Mouse (Mus musculus) limb, embryonic 10.5 days (tissue): ENCODE results near the gene Rapgef4. TPM values are rescaled to one million over a fixed set of nuclear protein-coding genes. Genes with fewer than 3 reads are reported as not detected.

ENCODE experiments used
- DNase-seq: peaks from one replicate; pipeline ENCODE4 v3.0.0-alpha.2; 2017; ENCODE audit warnings: low spot score
- H3K27ac ChIP-seq: fragments of 300-500 bp; sonication (generic); 2 replicates; pipeline ENCODE4 v1.5.1; 2016; ENCODE audit warnings: mild to moderate bottlenecking
- H3K27me3 ChIP-seq: fragments of 300-500 bp; sonication (generic); 2 replicates; pipeline ENCODE4 v1.6.1; 2016; ENCODE audit warnings: low read depth, mild to moderate bottlenecking; ENCODE audit not compliant: poor library complexity, severe bottlenecking
- H3K36me3 ChIP-seq: fragments of 300-500 bp; sonication (generic); 2 replicates; pipeline ENCODE4 v1.6.1; 2016; ENCODE audit warnings: mild to moderate bottlenecking, moderate library complexity
- H3K4me1 ChIP-seq: fragments of 300-500 bp; sonication (generic); 2 replicates; pipeline ENCODE4 v1.6.1; 2016
- H3K4me3 ChIP-seq: fragments of 300-500 bp; sonication (generic); 2 replicates; pipeline ENCODE4 v1.5.1; 2016; ENCODE audit warnings: mild to moderate bottlenecking, moderate library complexity
- H3K9me3 ChIP-seq: fragments of 300-500 bp; sonication (generic); replicated peaks from 2 replicates; pipeline ENCODE4 v1.6.1; 2016; ENCODE audit warnings: mild to moderate bottlenecking
- WGBS: fragments of 180-500 bp; shearing (Covaris S2); methylation state at CpG from one replicate; pipeline ENCODE4 v1.1.7; 2016; 5-methylcytosine and 5-hydroxymethylcytosine counted together
- polyA plus RNA-seq: library from polyadenylated mRNA; unstranded; fragments of >200 nt; fragmentation: Nextera tagmentation; extraction: Ambion mirVana; gene quantifications from 2 replicates; pipeline ENCODE4 v1.2.1, GENCODE M21; 2016

Gene Rapgef4
- polyA plus RNA-seq, 1 experiment from 2014 or later, result 1.6 TPM

GRCm38 (mm10) chr2:71965476-71965875, 15.6 kb upstream of the Rapgef4 start:
- peak; percentile 40 for DNase-seq
- Histone ChIP-seq H3K36me3 (no peaks in the 10 kb centered on the region), H3K4me1 (no peaks in the 10 kb centered on the region; the same call in 1 of the 2 replicates), H3K27ac (no peak overlapping the region), H3K9me3 (no peaks in the 10 kb centered on the region), H3K4me3 (no peak overlapping the region), H3K27me3 (no peaks in the 10 kb centered on the region)
- 83% methylated on average over 4 of the region's 4 CpGs for WGBS

DNA sequence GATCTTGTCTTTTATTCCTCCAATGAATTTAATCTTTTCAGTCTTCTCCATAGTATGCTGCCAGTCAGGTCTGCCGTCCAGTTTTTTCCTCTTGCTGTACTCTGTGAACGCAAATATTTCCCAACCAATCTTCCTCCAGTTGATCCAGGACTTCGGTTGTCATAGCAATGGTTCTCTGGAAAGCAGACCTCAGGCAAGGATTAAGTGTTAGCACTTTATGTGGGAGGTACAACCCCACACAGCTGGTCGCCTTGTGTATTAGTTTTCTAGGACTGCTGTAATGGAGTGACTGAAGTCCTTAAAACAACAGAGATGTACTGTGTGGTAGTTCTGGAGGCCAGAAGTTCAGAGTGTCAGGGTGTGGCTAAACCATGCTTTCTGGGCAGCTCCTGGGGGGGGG, 14.3 kb upstream of the Rapgef4 start:
- Histone ChIP-seq H3K27me3 (no peaks in the 10 kb centered on the region), H3K4me1 (no peaks in the 10 kb centered on the region; the same call in 1 of the 2 replicates), H3K4me3 (no peak overlapping the region), H3K27ac (no peak overlapping the region), H3K9me3 (no peaks in the 10 kb centered on the region), H3K36me3 (no peaks in the 10 kb centered on the region)
- DNase-seq, result no peak
- WGBS, result 73% methylated on average over 4 of the region's 4 CpGs

DNA sequence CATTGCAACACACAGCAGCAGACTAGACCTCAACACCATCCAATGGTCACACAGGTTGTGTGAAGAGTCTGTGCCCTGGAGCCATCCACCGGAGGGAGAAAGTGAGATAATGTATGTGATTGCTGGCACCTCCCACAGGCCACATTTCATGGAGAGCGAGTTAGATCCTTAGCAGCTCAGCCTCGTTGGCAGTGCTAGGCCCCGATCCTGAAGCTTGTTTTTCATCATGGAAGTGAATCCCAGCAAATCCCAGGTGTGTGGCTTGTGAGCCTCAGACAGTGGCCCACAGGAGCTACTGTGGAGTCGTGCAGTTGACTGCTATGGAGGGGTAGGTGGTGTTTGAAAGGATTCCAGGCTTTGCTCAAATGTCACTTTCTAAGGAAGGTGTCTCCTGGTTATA, 13.2 kb upstream of the Rapgef4 start:
- WGBS, result 70% methylated on average over 5 of the region's 5 CpGs
- H3K4me1 ChIP-seq, result no peaks in the 10 kb centered on the region; the same call in 1 of the 2 replicates
- DNase-seq, result no peak
- no peak overlapping the region for H3K27ac ChIP-seq
- no peak overlapping the region for H3K4me3 ChIP-seq
- no peaks in the 10 kb centered on the region for H3K27me3 ChIP-seq
- H3K36me3 ChIP-seq, result no peaks in the 10 kb centered on the region
- H3K9me3 ChIP-seq, result no peaks in the 10 kb centered on the region

GRCm38 (mm10) chr2:71973646-71974045, 7.4 kb upstream of the Rapgef4 start:
- DNase-seq, result no peak
- WGBS, result 72% methylated on average over 3 of the region's 3 CpGs
- H3K27me3 ChIP-seq, result no peaks in the 10 kb centered on the region

GRCm38 (mm10) chr2:71974143-71974846, 6.7 kb upstream of the Rapgef4 start:
- no peak for DNase-seq
- no peaks in the 10 kb centered on the region for H3K9me3 ChIP-seq
- H3K36me3 ChIP-seq, result no peaks in the 10 kb centered on the region
- H3K27ac ChIP-seq, result no peak overlapping the region
- H3K4me3 ChIP-seq, result no peak overlapping the region
- peaks cover 4% of the 10 kb centered on the region; the same call in 1 of the 2 replicates for H3K27me3 ChIP-seq
- WGBS, result 89% methylated on average over 10 of the region's 11 CpGs
- no peaks in the 10 kb centered on the region for H3K4me1 ChIP-seq

More at GRCm38 (mm10) chr2:71973646-71974045, 7.4 kb upstream of the Rapgef4 start:
- Histone ChIP-seq H3K9me3 (no peaks in the 10 kb centered on the region), H3K36me3 (no peaks in the 10 kb centered on the region), H3K4me3 (no peak overlapping the region), H3K4me1 (no peaks in the 10 kb centered on the region), H3K27ac (no peak overlapping the region)

GRCm38 (mm10) chr2:71979981-71980380, 1.1 kb upstream of the Rapgef4 start:
- H3K27me3 ChIP-seq, result peaks cover 50% of the 10 kb centered on the region
- H3K4me1 ChIP-seq, result peaks cover 10% of the 10 kb centered on the region
- no peak for DNase-seq
- no peaks in the 10 kb centered on the region for H3K36me3 ChIP-seq
- no peaks in the 10 kb centered on the region for H3K9me3 ChIP-seq
- 88% methylated on average over 7 of the region's 7 CpGs for WGBS
- no peak overlapping the region for H3K27ac ChIP-seq
- H3K4me3 ChIP-seq, result no peak overlapping the region

DNA sequence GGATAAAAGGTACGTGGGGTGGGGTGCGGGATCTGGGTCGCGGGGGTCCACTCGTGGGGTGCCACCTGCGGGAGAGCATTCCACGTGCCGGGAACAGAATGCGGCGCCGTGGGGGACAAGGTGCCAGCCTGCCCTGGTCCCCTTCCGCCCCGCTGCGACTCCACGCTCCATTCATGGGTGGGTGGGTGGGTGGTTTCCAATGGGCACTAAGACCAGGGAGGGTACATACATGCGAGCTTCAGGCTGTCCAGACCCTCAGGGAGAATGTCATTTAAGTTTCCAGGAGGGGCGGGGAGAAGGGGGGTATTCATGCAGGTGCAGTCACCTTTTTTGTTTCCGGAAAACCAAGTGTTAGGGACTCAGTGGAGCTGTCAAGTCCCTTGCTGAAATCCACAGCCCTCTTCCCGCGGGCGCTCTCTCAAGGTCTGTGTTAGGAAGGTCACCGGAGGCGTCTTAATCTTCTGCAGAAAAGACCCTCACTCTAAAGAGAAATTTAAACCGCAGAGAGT, 357 bp downstream of the Rapgef4 start:
- DNase-seq, result peak; percentile 40
- H3K4me1 ChIP-seq, result peaks cover 10% of the 10 kb centered on the region
- H3K27ac ChIP-seq, result no peak overlapping the region; the same call in 1 of the 2 replicates
- H3K4me3 ChIP-seq, result peak overlapping the region; percentile 61
- no peaks in the 10 kb centered on the region for H3K9me3 ChIP-seq
- peaks cover 50% of the 10 kb centered on the region for H3K27me3 ChIP-seq
- no peaks in the 10 kb centered on the region for H3K36me3 ChIP-seq
- WGBS, result 9% methylated on average over 24 of the region's 24 CpGs

DNA sequence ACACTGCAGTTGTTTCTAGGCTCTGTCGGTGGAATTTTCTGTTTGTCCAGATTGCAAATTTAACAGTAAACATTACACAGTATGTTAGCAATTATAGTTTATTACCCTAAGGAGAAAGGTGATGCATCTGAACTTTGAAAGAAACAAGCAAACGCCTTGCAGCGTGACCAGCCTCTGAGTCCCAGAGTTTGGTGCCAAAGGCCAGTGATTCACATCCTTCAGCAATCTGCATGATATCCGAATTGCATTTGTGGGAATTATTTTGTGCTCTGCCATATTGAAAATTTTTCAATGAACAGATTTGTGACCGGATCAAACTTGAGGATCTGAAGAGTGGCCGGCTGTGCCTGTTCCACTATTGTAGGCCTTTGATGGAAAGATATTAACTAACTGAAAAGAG, 856 bp downstream of the Rapgef4 start:
- peaks cover 10% of the 10 kb centered on the region for H3K4me1 ChIP-seq
- H3K27ac ChIP-seq, result no peak overlapping the region
- H3K27me3 ChIP-seq, result peaks cover 50% of the 10 kb centered on the region
- WGBS, result 67% methylated on average over 6 of the region's 6 CpGs
- peak overlapping the region; percentile 61; the same call in 1 of the 2 replicates for H3K4me3 ChIP-seq
- no peak for DNase-seq
- H3K9me3 ChIP-seq, result no peaks in the 10 kb centered on the region
- H3K36me3 ChIP-seq, result no peaks in the 10 kb centered on the region

DNA sequence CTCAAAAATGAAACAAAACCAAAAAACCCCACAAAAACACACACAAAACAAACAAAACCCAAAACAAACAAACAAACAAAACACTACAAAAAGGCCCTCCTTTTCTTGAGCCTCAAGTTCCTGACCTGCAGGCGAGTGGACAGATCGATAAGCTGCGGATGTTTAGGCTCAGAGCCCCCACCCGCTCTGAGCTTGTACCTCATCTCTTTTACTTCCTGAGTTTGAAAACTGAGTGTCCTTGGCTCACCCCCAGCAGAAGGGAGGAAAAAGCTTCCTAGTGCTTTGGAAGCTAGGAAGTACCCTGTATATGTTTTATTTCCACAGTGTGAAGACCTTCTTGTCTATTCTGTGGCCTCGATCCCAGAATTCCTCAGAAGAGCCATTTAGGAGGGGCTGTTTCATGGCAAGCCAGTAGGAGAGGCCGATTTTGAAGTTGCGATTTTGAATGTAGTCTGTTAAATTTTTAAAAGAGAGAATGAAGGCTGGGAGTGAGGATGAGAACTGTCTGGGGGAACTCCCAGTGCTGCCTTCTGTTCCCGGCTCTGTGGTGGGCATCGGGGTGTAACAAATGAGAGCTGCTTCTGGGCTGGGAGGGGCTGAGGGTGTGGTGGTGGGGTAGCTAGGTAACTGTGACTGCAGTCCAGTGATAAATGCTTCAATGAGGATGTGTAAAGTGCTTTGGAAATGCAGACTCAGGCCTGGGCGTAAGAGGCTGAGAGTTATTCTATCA, 2.0 kb downstream of the Rapgef4 start:
- no peak overlapping the region for H3K4me3 ChIP-seq
- H3K4me1 ChIP-seq, result peaks cover 10% of the 10 kb centered on the region
- WGBS, result 85% methylated on average over 10 of the region's 10 CpGs
- H3K27ac ChIP-seq, result no peak overlapping the region
- no peak for DNase-seq
- peaks cover 50% of the 10 kb centered on the region for H3K27me3 ChIP-seq
- H3K36me3 ChIP-seq, result no peaks in the 10 kb centered on the region
- no peaks in the 10 kb centered on the region for H3K9me3 ChIP-seq

GRCm38 (mm10) chr2:71985730-71986129, 4.7 kb downstream of the Rapgef4 start:
- no peak for DNase-seq
- no peaks in the 10 kb centered on the region for H3K9me3 ChIP-seq
- H3K4me1 ChIP-seq, result peaks cover 9% of the 10 kb centered on the region
- H3K27ac ChIP-seq, result no peak overlapping the region
- 60% methylated on average over 2 of the region's 2 CpGs for WGBS
- no peak overlapping the region for H3K4me3 ChIP-seq
- H3K36me3 ChIP-seq, result no peaks in the 10 kb centered on the region
- H3K27me3 ChIP-seq, result peaks cover 32% of the 10 kb centered on the region

GRCm38 (mm10) chr2:71986276-71986848, 5.3 kb downstream of the Rapgef4 start:
- Histone ChIP-seq H3K4me1 (peaks cover 3% of the 10 kb centered on the region), H3K27me3 (peaks cover 26% of the 10 kb centered on the region), H3K27ac (no peak overlapping the region), H3K9me3 (no peaks in the 10 kb centered on the region), H3K36me3 (no peaks in the 10 kb centered on the region), H3K4me3 (no peak overlapping the region)
- DNase-seq, result no peak
- 76% methylated on average over 12 of the region's 12 CpGs for WGBS

DNA sequence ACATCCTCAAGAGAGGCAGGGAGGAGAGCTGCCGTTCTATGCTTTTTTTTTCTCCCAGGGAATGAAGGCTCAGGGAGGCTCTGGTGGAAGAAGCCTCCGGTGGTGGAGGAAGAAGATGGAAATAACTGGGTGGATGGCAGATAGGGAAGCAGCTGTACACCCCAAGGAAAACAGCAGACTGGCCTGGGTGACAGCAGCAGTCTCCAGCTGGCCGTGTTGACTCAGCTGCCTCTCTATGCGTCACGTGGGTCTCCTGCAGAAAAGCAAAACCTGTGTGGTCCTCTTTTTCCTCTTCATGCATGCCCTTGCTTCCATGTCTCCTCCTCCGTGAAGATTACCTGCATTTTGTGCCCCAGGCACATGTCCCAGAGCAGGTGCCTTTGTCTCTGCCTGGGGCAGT, 7.5 kb downstream of the Rapgef4 start:
- Histone ChIP-seq H3K36me3 (no peaks in the 10 kb centered on the region), H3K4me3 (no peak overlapping the region), H3K27me3 (peaks cover 4% of the 10 kb centered on the region; the same call in 1 of the 2 replicates), H3K4me1 (no peaks in the 10 kb centered on the region), H3K27ac (no peak overlapping the region), H3K9me3 (no peaks in the 10 kb centered on the region)
- WGBS, result 67% methylated on average over 6 of the region's 6 CpGs
- DNase-seq, result no peak

DNA sequence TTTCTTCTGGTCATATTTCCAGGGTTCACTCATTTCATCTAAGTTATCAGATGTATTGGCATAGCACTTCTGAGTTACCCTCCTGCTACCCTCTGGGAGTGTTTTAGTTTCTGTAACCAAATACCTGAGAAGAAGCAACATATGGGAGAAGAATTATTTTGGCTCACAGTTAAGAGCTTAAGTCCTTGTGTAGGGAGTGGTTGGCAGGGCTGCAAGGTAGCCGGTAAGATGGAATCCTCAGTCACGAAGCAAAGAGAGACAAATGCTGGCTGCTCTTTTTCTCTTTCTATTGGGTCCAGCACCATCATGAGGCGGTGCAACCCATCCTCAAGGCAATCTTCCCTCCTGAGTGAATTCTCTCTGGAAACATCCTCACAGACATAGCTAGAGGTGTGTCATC, 11.1 kb downstream of the Rapgef4 start:
- no peak overlapping the region for H3K27ac ChIP-seq
- no peaks in the 10 kb centered on the region for H3K36me3 ChIP-seq
- H3K4me1 ChIP-seq, result no peaks in the 10 kb centered on the region
- H3K4me3 ChIP-seq, result no peak overlapping the region
- WGBS, result 98% methylated on average over 3 of the region's 3 CpGs
- DNase-seq, result no peak
- H3K9me3 ChIP-seq, result no peaks in the 10 kb centered on the region
- no peaks in the 10 kb centered on the region for H3K27me3 ChIP-seq
